Mouse (Mus musculus) kidney, adult 2 months (tissue): ENCODE data around the gene Gstm2.

Experiments
- CTCF ChIP-seq: fragments of 200-500 bp; conservative IDR thresholded peaks from 2 replicates; pipeline ENCODE4 v1.5.1; 2011; ENCODE audit warnings: low read depth, mild to moderate bottlenecking, control low read depth, low read length, moderate library complexity, mixed read lengths; ENCODE audit not compliant: insufficient read depth, insufficient read length
- POLR2A ChIP-seq: fragments of 200-500 bp; IDR thresholded peaks from one replicate; pipeline ENCODE4 v1.6.1; 2011; ENCODE audit warnings: low read depth, low read length, control low read depth

DNA sequence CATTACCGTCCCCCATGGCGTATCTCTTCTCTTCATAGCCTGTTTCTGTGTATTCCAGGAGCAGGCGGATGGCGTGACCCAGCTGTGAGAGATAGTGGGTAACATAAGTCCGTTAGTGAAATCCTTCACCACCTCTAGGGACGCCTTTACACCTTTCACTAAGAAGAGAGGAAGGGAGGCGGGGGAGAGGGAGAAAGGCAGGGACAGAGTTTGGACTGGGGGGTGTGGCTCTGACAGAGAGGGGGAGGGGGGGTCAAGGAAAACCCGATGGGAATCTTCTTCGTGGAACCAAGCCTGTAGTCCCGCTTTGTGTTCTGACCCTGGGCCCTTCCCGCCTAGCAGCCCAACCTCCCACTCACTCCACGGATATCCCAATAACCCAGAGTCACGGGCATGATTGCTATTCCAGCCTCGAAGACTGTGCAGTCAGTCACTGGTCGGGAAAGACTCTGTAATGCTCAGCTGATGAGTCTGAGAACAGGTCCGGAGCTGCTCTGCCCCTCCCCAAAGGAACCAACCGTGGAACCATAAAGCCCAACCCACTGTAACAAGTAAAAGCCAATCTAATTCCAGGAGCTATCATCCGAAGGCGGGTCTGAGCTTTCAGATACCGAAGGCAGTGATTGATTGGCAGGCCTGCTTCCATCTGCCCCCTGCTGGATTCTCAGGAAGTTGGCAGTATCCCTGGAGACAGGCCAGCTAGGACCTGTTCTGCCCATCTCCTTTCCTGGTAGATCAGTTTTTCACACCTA is 42.8 kb downstream of the Gstm2 start, which contains the start of gene Gstm6:
- TF ChIP-seq POLR2A = no peak
- TF ChIP-seq CTCF = peak; percentile 77
